Mouse (Mus musculus): Measurements from ENCODE around the gene Ankmy1. TPM values are rescaled to one million over a fixed set of nuclear protein-coding genes. Genes with fewer than 3 reads are reported as not detected.

Ankmy1 gene
- polyA plus RNA-seq, 1 experiment from 2014 or later = 1.2 TPM

GRCm38 (mm10) chr1:92814319-92814718, 88.4 kb downstream of the Ankmy1 start:
- H3K27ac ChIP-seq = no peak overlapping the region
- ATAC-seq (ENCODE audit: low FRiP score) (no peak), DNase-seq (ENCODE audit: low spot score) (no peak)
- H3K4me2 ChIP-seq (replicated peaks) = no peak overlapping the region
- no peak overlapping the region for H3K4me3 ChIP-seq (replicated peaks; ENCODE audit: low read length)
- no peak overlapping the region for H3K9ac ChIP-seq
- no peaks in the 10 kb centered on the region for H3K27me3 ChIP-seq (ENCODE audit: control insufficient read depth, insufficient read depth, low read length)
- WGBS = 71% methylated on average over 5 of the region's 5 CpGs
- H3K4me1 ChIP-seq (replicated peaks; ENCODE audit: control insufficient read depth, insufficient read depth, low read length) = no peaks in the 10 kb centered on the region
- H3K36me3 ChIP-seq (replicated peaks; ENCODE audit: control insufficient read depth, insufficient read depth) = no peaks in the 10 kb centered on the region
- peaks cover 4% of the 10 kb centered on the region; the same call in 1 of the 2 replicates for H3K9me3 ChIP-seq (ENCODE audit: control insufficient read depth, low read length)

MicroRNAs encoded within 50 kb of the gene (microRNA counts, 519-probe panel; counts per million panel counts)
- microRNA mmu-miR-149 = 5,897 counts per million, percentile 76 among the panel's probes with 10 or more counts

Small RNA genes lying within 50 kb of the gene (microRNA-seq; reads per million reads assigned to microRNA genes)
- 16,541 reads per million, percentile 98 among the genes with 10 or more reads in this experiment for gene Mir149

Other genes starting within 250 kb of the Ankmy1 start
- 64.0 and 66.1 TPM in 2 replicates for gene Gpc1, start 71.3 kb downstream of the Ankmy1 start, polyA plus RNA-seq (2014; fragmentation: Nextera tagmentation; extraction: Ambion mirVana)
- 12.2 and 12.4 TPM in 2 replicates for gene Dusp28, start 4.1 kb upstream of the Ankmy1 start, polyA plus RNA-seq (2014; fragmentation: Nextera tagmentation; extraction: Ambion mirVana)
- 29.1 and 29.2 TPM in 2 replicates for gene Rnpepl1, start 7.9 kb upstream of the Ankmy1 start, polyA plus RNA-seq (2014; fragmentation: Nextera tagmentation; extraction: Ambion mirVana)
- 48.2 and 50.6 TPM in 2 replicates for gene Capn10, start 31.5 kb upstream of the Ankmy1 start, polyA plus RNA-seq (2014; fragmentation: Nextera tagmentation; extraction: Ambion mirVana)
- 0.32 and 0.98 TPM in 2 replicates for gene Gpr35, start 48.0 kb upstream of the Ankmy1 start, polyA plus RNA-seq (2014; fragmentation: Nextera tagmentation; extraction: Ambion mirVana)
- gene Aqp12, start 103.4 kb upstream of the Ankmy1 start, polyA plus RNA-seq (2014; fragmentation: Nextera tagmentation; extraction: Ambion mirVana) = not detected in 2 replicates
- 395 and 421 TPM in 2 replicates for gene Kif1a, start 199.0 kb upstream of the Ankmy1 start, polyA plus RNA-seq (2014; fragmentation: Nextera tagmentation; extraction: Ambion mirVana)
- gene Agxt, start 232.3 kb upstream of the Ankmy1 start, polyA plus RNA-seq (2014; fragmentation: Nextera tagmentation; extraction: Ambion mirVana) = not detected in 2 replicates

Data from hindbrain, embryonic 14.5 days (tissue).